Mouse (Mus musculus): ENCODE results near the gene Ppp2r3d. TPM values are rescaled to one million over a fixed set of nuclear protein-coding genes. Genes with fewer than 3 reads are reported as not detected.
"Not testable (repeated sequence)": the region's sequence is repeated elsewhere in the genome, so short reads cannot be mapped to it uniquely, and the experiment has no call there.

Gene Ppp2r3d
- total RNA-seq (2021), result 100 to 1,000 TPM; 103 to 128 TPM
- long read RNA-seq, experiment 1, result 0 reads
- long read RNA-seq, experiment 2, partial matches to known transcripts, result 0 of 4 reads
- long read RNA-seq, experiment 2, other reads (novel, unspliced or antisense), result 0 of 4 reads

DNA sequence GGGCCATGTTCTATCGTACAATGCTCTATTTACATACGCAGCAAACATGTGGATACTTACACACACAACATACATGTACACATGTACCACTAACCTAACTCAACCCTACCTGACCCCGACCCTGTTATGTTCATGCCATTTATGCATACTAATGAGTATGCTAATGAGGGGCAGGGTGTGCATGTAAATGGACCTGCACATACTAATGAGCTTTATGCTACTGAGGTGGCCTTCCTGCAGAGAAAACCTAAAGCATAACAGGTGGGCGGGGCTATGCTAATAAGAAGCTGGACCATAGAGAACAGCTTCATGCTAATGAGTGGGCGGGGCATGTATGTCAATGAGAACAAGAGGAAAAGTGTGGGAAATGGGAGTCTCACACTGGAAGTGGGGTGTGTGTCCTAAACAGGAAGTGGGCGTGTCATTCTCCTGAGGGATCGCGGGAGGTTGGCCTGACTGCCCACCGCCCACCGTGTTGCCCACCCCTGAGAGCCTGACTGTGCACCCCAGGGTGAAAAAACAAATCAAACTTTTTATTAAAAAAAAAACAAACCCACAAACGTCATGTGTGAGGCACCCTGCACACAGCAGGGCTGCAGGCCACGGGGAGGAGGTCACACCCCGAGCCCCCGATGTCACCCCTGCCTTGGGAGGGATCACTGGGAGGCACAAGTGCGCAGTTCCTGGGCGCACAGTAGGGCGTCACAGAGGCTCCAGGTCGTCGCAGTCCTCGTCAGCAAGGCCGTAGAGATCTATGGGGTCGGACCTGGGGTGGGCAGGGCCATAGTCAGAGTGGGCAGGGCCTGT is at the start of gene Ppp2r3d:
Gene Ppp2r3d (minus strand): TSS at position 803 of the 807 bp plus-strand sequence.
- no peak for DNase-seq

DNA sequence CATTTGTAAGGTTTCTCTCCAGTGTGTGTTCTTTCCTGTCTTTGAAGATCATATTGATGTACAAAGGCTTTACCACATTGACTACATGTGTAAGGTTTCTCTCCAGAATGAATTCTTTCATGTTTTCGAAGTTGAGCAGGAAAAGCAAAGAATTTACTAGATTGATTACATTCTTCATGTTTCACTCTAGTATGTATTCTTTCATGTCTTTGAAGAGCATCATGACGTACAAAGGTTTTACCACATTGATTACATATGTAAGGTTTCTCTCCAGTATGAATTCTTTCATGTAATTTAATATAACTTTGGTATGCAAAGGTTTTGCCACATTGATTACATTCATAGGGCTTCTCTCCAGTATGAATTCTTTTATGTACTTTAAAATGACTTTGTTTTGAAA is 17.0 kb upstream of the Ppp2r3d start, which contains the start of gene Gm21836:
Gene Gm21836 (minus strand): TSS at position 101 of the 400 bp plus-strand sequence.
- not testable (repeated sequence) for DNase-seq

GRCm38 (mm10) chr9:124480361-124480980 is 3.8 kb upstream of the Ppp2r3d start:
- not testable (repeated sequence) for DNase-seq

GRCm38 (mm10) chr9:124478081-124478480 is 1.4 kb upstream of the Ppp2r3d start:
- peak; percentile 32 for DNase-seq

DNA sequence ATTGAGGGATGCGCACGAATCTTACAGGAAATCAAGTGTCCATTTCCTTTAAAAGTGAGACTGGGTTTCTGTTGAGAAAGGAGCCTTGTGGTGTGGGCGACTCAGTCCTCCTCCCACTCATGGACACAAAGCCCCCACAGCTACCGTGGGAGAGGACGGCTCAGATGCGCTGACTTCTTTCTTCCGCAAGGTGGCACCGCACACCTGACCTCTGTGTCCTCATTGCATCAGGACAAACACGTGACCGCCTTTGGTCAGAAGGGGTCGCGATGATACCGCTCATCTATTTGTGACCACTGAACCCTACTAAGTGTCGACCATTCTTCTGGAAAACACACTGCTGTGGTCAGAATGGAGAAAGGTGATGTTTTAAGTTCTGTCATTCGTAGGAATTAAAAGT is 1.0 kb downstream of the Ppp2r3d start:
- no peak for DNase-seq

GRCm38 (mm10) chr9:124456572-124456971 is 20.1 kb downstream of the Ppp2r3d start:
- peak; percentile 78 for DNase-seq

DNA sequence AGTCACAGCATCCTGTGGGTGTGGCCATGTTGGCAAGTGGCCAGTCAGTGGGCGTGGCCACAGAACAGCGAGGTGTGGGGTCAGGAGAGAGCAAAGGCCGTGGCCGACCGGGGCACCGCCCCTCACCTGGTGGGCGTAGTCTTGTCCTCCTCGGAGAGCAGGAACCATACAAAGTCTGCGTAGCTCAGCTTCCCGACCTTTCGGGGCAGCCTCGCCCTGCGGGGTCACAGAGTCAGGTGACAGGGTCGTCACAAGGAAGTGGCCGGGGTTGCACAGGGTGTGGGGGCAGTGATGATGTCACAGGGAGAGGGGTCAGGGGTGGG is 34.2 kb downstream of the Ppp2r3d start:
- DNase-seq, result peak; percentile 15

DNA sequence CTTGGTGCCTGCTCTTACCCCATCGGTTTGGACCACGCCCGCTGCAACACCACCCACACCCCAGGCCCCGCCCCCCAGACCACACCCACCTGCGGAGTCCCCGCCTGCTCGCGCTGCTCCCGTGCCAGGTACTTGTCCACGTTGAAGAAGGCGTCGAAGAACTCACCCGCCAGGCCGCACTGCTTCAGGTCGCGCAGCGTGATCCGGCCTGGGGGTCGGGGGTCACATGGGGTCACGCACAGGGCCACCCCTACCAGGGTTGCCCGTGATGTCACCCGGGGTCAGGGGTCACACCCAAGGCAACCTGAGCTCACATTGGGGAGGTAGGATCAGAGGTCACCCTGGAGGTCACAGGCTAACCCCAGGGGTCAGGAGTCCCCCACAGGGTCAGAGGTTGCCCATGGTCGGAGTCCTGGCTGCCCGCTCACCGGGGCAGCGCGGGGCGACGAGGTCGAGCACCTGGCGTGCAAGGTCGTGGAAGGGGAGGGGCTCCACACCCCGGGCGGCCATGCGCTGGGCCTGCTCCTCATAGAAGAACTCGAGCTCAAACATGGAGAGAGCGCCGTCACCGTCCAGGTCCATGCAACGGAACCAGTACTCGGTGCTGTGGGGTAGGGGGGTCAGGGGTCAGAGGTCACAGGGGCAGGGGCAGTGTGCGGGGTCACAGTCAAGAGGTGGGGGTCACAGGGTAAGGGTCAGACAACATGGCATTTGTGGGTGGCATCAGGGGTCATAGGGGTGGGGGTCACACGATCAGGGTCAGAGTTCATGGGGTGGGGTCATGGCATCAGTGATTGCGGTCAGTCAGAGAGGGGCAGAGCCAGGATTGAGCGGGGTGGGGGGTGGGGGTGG is 34.8 kb downstream of the Ppp2r3d start:
- DNase-seq, result peak; percentile 13

DNA sequence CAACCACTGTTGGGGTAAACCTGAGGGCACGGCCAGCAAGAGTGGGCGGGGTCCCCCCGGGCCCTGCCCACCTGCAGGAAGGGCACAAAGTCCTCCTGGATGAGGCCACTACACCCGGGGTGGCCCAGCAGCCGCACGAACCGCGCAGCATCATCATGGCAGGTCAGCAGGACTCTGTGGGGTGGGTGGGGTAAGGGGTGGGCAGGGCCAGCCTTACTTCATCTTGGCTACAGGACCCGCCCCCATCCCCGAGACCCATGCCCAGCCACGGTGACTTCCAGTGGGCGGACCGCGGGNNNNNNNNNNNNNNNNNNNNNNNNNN is 36.0 kb downstream of the Ppp2r3d start:
- peak; percentile 18 for DNase-seq

DNA sequence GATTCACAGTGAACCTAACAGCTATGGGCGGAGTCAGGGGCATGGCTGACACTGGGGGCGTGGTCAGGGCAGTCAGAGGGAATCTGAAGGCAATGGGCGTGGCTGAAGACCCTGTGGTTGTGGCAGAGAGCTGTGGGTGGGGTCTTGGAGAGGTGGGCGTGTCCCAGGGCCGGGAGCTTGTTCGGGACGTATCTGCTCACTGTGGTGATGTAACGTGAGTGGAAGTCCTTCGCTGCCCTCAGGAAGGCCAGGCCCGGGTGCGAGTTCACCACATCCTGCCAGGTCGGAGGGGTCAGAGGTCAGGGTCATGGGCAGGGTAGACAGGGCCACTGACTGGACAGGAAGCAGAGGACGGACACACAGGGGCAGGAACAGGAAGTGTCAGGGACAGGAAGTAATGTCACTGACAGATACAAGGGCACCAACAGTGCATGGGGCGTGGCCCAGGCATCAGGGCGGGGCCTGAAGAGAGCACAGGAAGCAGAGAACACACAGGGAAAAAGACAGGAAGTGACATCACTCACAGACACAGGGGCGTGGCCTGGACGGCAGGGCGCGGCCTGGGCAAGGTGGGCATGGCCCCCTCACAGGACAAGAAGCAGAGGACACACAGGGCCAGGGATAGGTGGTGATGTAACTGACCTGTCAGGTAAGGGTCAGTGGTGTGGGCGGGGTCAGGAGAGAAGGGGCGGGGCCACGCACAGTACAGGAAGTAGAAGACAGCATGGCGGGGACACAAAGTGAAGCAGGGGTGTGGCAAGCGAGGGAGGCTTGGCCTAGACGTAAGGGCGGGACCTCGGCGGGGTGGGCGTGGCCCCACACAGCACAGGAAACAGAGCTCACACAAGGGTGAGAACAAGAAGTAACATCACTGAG is 36.6 kb downstream of the Ppp2r3d start:
- DNase-seq, result peak; percentile 46

- peak; percentile 33 for DNase-seq
Measured at GRCm38 (mm10) chr9:124439403-124439847, 37.3 kb downstream of the Ppp2r3d start.

GRCm38 (mm10) chr9:124438686-124439346 is 37.9 kb downstream of the Ppp2r3d start:
- peak; percentile 7 for DNase-seq

GRCm38 (mm10) chr9:124425411-124425885 is 51.2 kb downstream of the Ppp2r3d start:
- DNase-seq, result peak; percentile 98

GRCm38 (mm10) chr9:124424542-124425410 is 51.9 kb downstream of the Ppp2r3d start:
- DNase-seq, result peak; percentile 98

DNA sequence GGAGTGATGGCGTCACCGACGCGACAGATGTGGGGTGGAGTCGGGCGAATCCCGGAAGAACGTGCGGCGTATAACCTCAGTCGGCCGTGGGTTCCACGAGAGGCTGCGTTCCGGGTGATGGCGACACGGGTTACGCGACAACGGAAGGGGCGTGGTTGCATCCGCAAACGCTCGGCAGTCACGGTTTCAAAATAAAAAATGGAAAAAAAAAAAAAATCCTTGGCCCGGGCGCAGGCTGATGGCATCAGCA is 52.5 kb downstream of the Ppp2r3d start:
- DNase-seq, result no peak

- peak; percentile 97 for DNase-seq
Measured at GRCm38 (mm10) chr9:124423552-124424291, 53.0 kb downstream of the Ppp2r3d start.

DNA sequence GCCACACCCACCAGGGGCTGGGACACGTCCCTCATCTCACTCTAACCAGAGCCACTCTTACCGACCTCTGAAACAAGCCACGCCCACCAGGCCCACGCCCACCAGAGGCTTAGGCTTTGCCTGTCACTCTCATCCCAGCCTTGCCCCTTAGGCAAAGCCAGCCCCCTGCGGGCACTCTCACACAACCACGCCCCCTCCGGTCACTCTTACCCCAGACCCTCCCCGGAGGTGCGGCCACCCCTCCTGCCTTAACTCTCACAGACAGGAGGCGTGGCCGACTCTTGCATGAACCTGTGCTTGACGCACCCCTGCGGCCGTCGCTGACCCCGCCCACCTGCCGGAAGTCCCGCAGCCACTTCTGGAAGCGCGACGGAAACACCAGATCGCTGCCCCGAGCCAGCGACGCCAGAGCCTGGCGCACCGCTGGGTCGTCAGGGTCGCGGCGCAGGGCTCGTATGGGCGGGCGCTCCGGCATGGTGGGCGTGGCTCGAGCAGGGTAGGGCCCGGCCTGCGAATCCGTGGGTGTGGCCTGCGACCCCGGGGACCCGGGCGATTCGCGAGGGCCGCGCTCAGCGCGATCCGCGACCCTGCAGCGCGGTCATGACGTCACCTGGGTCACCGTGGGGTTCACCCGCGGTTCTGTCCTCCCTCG is 53.7 kb downstream of the Ppp2r3d start:
- DNase-seq, result peak; percentile 96

GRCm38 (mm10) chr9:124422427-124422826 is 54.3 kb downstream of the Ppp2r3d start:
- peak; percentile 84 for DNase-seq

DNA sequence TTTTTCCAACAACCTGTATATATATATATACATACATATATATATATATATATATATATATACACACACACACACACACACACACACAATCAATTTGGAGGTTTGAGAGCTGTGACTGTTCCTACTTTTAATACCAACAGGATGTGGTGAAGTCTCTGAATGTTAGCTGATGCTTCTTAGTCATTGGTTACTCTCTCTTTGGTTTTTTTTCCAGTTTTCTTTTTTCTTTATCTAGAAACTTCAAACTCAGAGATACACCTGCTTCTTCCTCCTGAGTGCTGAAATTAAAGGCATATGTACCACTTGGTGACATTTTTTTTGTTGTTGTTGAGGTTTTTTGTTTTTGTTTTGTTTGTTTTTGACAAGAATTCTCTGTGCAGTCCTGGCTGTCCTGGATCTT is 63.8 kb downstream of the Ppp2r3d start:
- no peak for DNase-seq
